Mouse (Mus musculus): Measurements from ENCODE around the gene Gramd4. TPM values are rescaled to one million over a fixed set of nuclear protein-coding genes. Genes with fewer than 3 reads are reported as not detected.
"Not testable (repeated sequence)": the region's sequence is repeated elsewhere in the genome, so short reads cannot be mapped to it uniquely, and the experiment has no call there.

Gramd4 gene
- total and polyA plus RNA-seq, 3 experiments: 25.3 to 31.5 (median 27.6) TPM

- Histone ChIP-seq H3K27ac (no peak overlapping the region), H3K9ac (ENCODE audit: low read depth, low read length) (no peak overlapping the region), H3K27me3 (ENCODE audit: control insufficient read depth, insufficient read depth, low read length) (no peaks in the 10 kb centered on the region), H3K79me2 (replicated peaks; ENCODE audit: control insufficient read depth, insufficient read depth, low read length) (no peaks in the 10 kb centered on the region), H3K4me3 (no peak overlapping the region), H3K4me1 (ENCODE audit: control insufficient read depth, insufficient read depth, low read length) (peaks cover 8% of the 10 kb centered on the region), H3K36me3 (ENCODE audit: control insufficient read depth, insufficient read depth, low read length) (no peaks in the 10 kb centered on the region)
- intact Hi-C loops (cut with DNase I): loop anchor here (10.0 kb wide), 1 partner anchor 163 kb away; the partner anchor contains the start of gene Tbc1d22a
- no peak for TF ChIP-seq EP300 (IDR thresholded peaks at IDR 0.05; ENCODE audit: insufficient read depth, low read depth, low read length)
- no peak for TF ChIP-seq POLR2A (IDR thresholded peaks at IDR 0.05; ENCODE audit: insufficient read depth, low read depth, low read length)
- TF ChIP-seq CTCF (IDR thresholded peaks at IDR 0.05): no peak
- peak in 1 of 2 experiments; percentile 2 for DNase-seq
- 68% methylated on average over 6 of the region's 6 CpGs for WGBS
Measured at GRCm38 (mm10) chr15:86051878-86052478, 5.5 kb upstream of the Gramd4 start.

DNA sequence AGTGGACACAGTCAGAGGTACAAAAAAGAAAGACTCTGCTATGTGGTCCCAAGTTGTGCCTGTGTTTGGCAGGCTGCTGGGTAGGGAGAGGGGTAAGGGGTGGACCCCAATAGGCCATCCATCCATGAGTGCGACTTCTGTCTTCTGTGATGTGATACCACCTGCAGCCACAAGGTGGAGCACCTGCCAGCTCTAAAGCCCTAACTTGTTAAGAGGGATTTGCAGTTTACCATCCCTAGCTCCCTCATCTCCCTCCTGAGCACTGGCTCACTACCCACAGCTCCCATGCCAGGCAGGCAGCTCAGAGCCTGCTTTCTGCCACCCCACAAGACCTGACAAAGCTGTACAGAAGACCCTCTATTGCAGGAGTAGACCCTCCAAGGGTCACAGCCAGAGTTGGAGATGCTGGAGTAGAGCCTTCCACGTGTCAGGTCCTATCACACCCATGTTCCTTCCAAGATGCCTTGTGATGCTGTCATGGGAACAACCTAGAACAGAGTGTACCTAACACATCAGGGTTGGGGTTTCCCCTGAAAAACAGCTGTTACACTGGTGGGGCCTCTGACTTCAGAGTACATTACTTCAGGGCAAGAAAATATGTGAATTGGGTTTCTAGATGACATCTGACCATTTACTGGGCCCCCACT, 3.5 kb upstream of the Gramd4 start:
- 36% methylated on average over 2 of the region's 2 CpGs for WGBS
- TF ChIP-seq EP300 (IDR thresholded peaks at IDR 0.05; ENCODE audit: insufficient read depth, low read depth, low read length): peak; percentile 89
- TF ChIP-seq CTCF (IDR thresholded peaks at IDR 0.05): no peak; the same call in 1 of the 2 replicates

DNA sequence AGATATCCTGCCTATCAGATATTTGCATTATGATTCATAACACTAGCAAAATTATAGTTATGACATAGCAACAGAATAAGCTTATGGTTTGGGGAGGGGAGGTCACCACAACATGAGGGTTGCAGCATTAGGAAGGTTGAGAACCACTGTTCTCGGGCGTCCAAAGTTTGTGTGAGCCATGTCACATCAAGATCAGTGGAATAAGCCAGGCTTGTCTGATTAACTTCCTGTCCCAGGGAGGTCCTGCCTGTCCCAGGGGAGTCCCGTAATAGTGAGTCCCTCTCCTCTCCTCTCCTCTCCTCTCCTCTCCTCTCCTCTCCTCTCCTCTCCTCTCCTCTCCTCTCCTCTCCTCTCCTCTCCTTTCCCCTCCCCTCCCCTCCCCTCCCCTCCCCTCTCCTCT, 2.6 kb upstream of the Gramd4 start:
- H3K79me2 ChIP-seq (replicated peaks; ENCODE audit: control insufficient read depth, insufficient read depth, low read length); H3K4me3 ChIP-seq; H3K9ac ChIP-seq (ENCODE audit: low read depth, low read length); H3K27ac ChIP-seq; H3K27me3 ChIP-seq (ENCODE audit: control insufficient read depth, insufficient read depth, low read length); H3K36me3 ChIP-seq (ENCODE audit: control insufficient read depth, insufficient read depth, low read length): not testable (repeated sequence)
- DNase-seq: peak in 1 of 2 experiments; percentile 17
- H3K4me1 ChIP-seq (ENCODE audit: control insufficient read depth, insufficient read depth, low read length): peaks cover 18% of the 10 kb centered on the region
- WGBS: 73% methylated on average over 3 of the region's 3 CpGs
- intact Hi-C loops (cut with DNase I): loop anchor here (1.0 to 10.0 kb wide), 4 partner anchors 25 to 160 kb away; partner anchors contain the start of gene Tbc1d22a

More for the DNA sequence above, 3.5 kb upstream of the Gramd4 start:
- Histone ChIP-seq H3K4me3 (no peak overlapping the region), H3K36me3 (ENCODE audit: control insufficient read depth, insufficient read depth, low read length) (no peaks in the 10 kb centered on the region), H3K4me1 (ENCODE audit: control insufficient read depth, insufficient read depth, low read length) (peaks cover 15% of the 10 kb centered on the region), H3K9ac (ENCODE audit: low read depth, low read length) (no peak overlapping the region), H3K27me3 (ENCODE audit: control insufficient read depth, insufficient read depth, low read length) (no peaks in the 10 kb centered on the region), H3K27ac (no peak overlapping the region), H3K79me2 (replicated peaks; ENCODE audit: control insufficient read depth, insufficient read depth, low read length) (peaks cover 2% of the 10 kb centered on the region)
- intact Hi-C loops (cut with DNase I): loop anchor here (1.0 to 10.0 kb wide), 4 partner anchors 26 to 161 kb away; partner anchors contain the start of gene Tbc1d22a
- DNase-seq: peak; percentile 78 to 89

DNA sequence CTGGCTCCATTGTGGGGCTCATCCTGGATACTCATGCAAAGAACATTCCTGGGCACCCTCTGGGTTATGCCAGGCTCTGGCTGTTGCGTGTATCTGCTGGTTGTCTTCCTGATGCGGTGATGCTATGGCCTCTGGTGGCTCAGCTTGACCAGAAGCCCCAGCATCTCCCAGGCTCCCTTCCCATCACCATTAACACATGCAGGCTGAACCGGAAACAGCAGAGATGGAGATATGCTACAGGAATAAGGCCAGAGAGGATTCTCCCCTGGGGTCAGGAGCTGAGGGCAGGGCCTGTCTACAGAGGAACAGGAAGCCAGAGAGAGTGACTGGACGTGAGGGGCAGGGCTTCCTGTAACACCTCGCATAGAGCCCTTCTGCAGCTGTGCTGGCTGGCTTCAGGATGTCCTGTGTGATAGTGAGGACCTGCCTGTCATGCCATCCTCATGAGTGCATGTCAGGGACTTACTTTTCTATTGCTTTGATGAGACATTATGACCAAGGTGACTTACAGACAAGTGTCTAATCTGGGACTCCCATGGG, 1.2 kb upstream of the Gramd4 start:
- DNase-seq: peak; percentile 42 to 52
- 44% methylated on average over 5 of the region's 5 CpGs for WGBS

DNA sequence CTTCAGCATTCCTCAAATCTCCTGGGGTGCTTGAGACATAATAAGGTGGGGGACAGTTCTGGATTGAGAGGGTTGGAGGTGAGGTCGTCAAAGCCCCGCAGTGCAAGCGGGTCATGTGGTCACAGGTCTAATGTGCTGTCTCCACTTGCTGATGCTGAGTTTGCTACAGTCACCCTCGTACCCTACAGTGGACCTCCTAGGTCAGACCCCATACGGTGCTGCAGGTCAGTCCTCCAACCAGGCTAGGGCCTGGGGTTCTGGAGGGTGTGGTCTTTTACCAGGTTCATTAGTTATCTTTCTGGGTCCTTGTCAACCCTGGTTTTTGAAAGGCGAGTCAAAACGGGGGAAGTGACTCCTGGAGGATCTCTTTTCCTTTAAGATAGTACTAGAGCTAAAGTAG, 413 bp downstream of the Gramd4 start:
- Histone ChIP-seq H3K36me3 (ENCODE audit: control insufficient read depth, insufficient read depth, low read length) (no peaks in the 10 kb centered on the region), H3K79me2 (replicated peaks; ENCODE audit: control insufficient read depth, insufficient read depth, low read length) (peaks cover 4% of the 10 kb centered on the region), H3K9ac (ENCODE audit: low read depth, low read length) (peak overlapping the region; percentile 75), H3K4me3 (peak overlapping the region; percentile 49), H3K27me3 (ENCODE audit: control insufficient read depth, insufficient read depth, low read length) (no peaks in the 10 kb centered on the region), H3K4me1 (ENCODE audit: control insufficient read depth, insufficient read depth, low read length) (peaks cover 30% of the 10 kb centered on the region), H3K27ac (peak overlapping the region; percentile 84)
- intact Hi-C loops (cut with DNase I): loop anchor here (1.0 to 10.0 kb wide), 3 partner anchors 21 to 157 kb away; partner anchors contain the start of gene Tbc1d22a
- peak in 1 of 2 experiments; percentile 35 for DNase-seq
- no peak for TF ChIP-seq EP300 (IDR thresholded peaks at IDR 0.05; ENCODE audit: insufficient read depth, low read depth, low read length)
- no peak for TF ChIP-seq POLR2A (IDR thresholded peaks at IDR 0.05; ENCODE audit: insufficient read depth, low read depth, low read length)
- TF ChIP-seq CTCF (IDR thresholded peaks at IDR 0.05): no peak
- WGBS: 23% methylated on average over 7 of the region's 7 CpGs

More for the DNA sequence above, 1.2 kb upstream of the Gramd4 start:
- Histone ChIP-seq H3K79me2 (replicated peaks; ENCODE audit: control insufficient read depth, insufficient read depth, low read length) (peaks cover 3% of the 10 kb centered on the region), H3K9ac (ENCODE audit: low read depth, low read length) (no peak overlapping the region), H3K27ac (no peak overlapping the region), H3K4me1 (ENCODE audit: control insufficient read depth, insufficient read depth, low read length) (peaks cover 27% of the 10 kb centered on the region), H3K36me3 (ENCODE audit: control insufficient read depth, insufficient read depth, low read length) (no peaks in the 10 kb centered on the region), H3K27me3 (ENCODE audit: control insufficient read depth, insufficient read depth, low read length) (no peaks in the 10 kb centered on the region), H3K4me3 (no peak overlapping the region)
- intact Hi-C loops (cut with DNase I): loop anchor here (10.0 kb wide), 1 partner anchor 159 kb away; the partner anchor contains the start of gene Tbc1d22a
- peak; percentile 35; the same call in 1 of the 2 replicates for TF ChIP-seq EP300 (IDR thresholded peaks at IDR 0.05; ENCODE audit: insufficient read depth, low read depth, low read length)
- no peak for TF ChIP-seq CTCF (IDR thresholded peaks at IDR 0.05)
- TF ChIP-seq POLR2A (IDR thresholded peaks at IDR 0.05; ENCODE audit: insufficient read depth, low read depth, low read length): no peak
